Mouse (Mus musculus) liver, embryonic 14.5 days (tissue): ENCODE measurements at regions not wholly inside any gene's neighbourhood (a gene's known extent, or its start where the extent isn't known, plus 50 kb on each side); places are given as distances from the start of the nearest gene placed in this dataset.

Experiments
- CTCF ChIP-seq: IDR thresholded peaks from 2 replicates; pipeline ENCODE4 v1.5.1; 2016; ENCODE audit warnings: antibody characterized with exemption, low read depth, control low read depth
- EP300 ChIP-seq: IDR thresholded peaks from 2 replicates; pipeline ENCODE4 v1.6.1; 2016; ENCODE audit warnings: antibody characterized with exemption, low read depth

DNA sequence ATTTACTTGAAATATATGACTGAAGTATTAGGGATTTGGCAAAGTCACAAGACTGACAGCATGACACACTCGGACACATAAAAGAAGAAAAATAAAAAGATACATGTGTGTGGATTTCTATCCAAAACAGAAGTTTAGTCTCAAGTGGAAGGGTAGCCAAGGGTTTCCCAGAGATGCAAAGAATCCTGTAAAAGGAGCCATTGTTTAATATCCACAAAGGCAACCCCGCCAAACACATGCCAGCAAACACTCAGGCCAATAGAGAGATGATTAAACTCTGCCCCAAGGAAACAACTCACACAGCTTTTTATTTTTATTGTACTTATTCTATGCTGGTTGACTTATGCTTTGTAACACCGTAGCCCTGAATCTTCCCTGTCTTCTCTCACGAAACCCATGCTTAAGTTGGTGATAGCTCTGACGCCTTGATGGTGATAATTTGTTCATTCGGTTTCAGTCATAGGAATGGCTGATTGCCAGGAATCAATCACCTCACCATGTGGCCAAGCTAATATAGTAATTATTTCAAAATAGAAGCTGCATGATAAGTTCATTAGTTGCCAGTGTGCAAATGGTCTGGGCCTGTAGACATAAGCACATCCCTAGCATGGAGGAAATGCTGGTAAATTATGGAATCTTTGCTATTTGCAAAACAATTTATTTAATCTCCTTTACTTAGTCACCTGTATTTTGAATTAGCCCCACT is 194.4 kb downstream of the Rnd3 start:
- TF ChIP-seq CTCF = no peak
- TF ChIP-seq EP300 = no peak
